Mouse (Mus musculus) cerebellum, adult 2 months (tissue): ENCODE results near the gene Asgr2.
"Not testable (repeated sequence)": the region's sequence is repeated elsewhere in the genome, so short reads cannot be mapped to it uniquely, and the experiment has no call there.

ENCODE experiments used
- CTCF ChIP-seq: fragments of 200-500 bp; IDR thresholded peaks from 2 replicates; pipeline ENCODE4 v1.5.1; 2011; ENCODE audit warnings: low read depth, mild to moderate bottlenecking, control low read depth, low read length, moderate library complexity, borderline replicate concordance; ENCODE audit not compliant: insufficient read depth
- POLR2A ChIP-seq: fragments of 200-500 bp; IDR thresholded peaks from 2 replicates; pipeline ENCODE4 v1.6.1; 2011; ENCODE audit warnings: low read length, control low read depth, borderline replicate concordance; ENCODE audit not compliant: insufficient read depth

DNA sequence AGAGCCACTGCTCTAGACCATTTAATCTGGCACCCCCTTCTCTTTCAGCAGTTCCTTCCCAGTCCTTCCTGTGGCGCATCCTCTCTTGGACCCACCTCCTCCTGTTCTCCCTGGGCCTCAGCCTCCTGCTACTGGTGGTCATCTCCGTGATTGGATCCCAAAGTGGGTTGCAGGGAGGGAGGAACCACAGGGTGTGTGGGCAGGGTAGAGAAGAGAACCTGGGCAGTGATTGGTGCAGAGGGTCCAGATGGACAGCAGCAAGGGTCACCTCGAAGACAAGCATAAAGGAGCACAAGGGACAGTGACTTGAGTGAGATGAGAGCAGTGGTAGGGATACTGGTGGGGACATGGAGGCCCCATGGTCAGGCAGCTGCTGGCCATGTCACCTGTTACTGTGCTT, 42.6 kb downstream of the Asgr2 start:
- TF ChIP-seq POLR2A, CTCF: not testable (repeated sequence)
